Mouse (Mus musculus) hindbrain, embryonic 10.5 days (tissue): ENCODE results near the gene Tanc2. TPM values are rescaled to one million over a fixed set of nuclear protein-coding genes. Genes with fewer than 3 reads are reported as not detected.

ENCODE experiments used
- DNase-seq: peaks from one replicate; pipeline ENCODE4 v3.0.0-alpha.2; 2017; ENCODE audit warnings: low spot score
- H3K27ac ChIP-seq: fragments of 300-500 bp; sonication (generic); 2 replicates; pipeline ENCODE4 v1.5.1; 2016; ENCODE audit warnings: mild to moderate bottlenecking, moderate library complexity
- H3K27me3 ChIP-seq: fragments of 300-500 bp; sonication (generic); 2 replicates; pipeline ENCODE4 v1.6.1; 2016; ENCODE audit warnings: mild to moderate bottlenecking; ENCODE audit not compliant: poor library complexity, insufficient read depth, severe bottlenecking
- H3K36me3 ChIP-seq: fragments of 300-500 bp; sonication (generic); 2 replicates; pipeline ENCODE4 v1.6.1; 2016; ENCODE audit warnings: mild to moderate bottlenecking, moderate library complexity
- H3K4me1 ChIP-seq: fragments of 300-500 bp; sonication (generic); replicated peaks from 2 replicates; pipeline ENCODE4 v1.6.1; 2016; ENCODE audit warnings: mild to moderate bottlenecking
- H3K4me3 ChIP-seq: fragments of 300-500 bp; sonication (generic); 2 replicates; pipeline ENCODE4 v1.5.1; 2016; ENCODE audit warnings: mild to moderate bottlenecking, moderate library complexity
- H3K9me3 ChIP-seq: fragments of 300-500 bp; sonication (generic); 2 replicates; pipeline ENCODE4 v1.6.1; 2016; ENCODE audit warnings: mild to moderate bottlenecking, moderate library complexity
- WGBS: fragments of 180-500 bp; shearing (Covaris S2); methylation state at CpG from one replicate; pipeline ENCODE4 v1.1.7; 2016; 5-methylcytosine and 5-hydroxymethylcytosine counted together
- polyA plus RNA-seq: library from polyadenylated mRNA; unstranded; fragments of >200 nt; fragmentation: Nextera tagmentation; extraction: Ambion mirVana; gene quantifications from 2 replicates; pipeline ENCODE4 v1.2.1, GENCODE M21; 2016

Tanc2 gene
- polyA plus RNA-seq, 1 experiment from 2014 or later, result 13.9 TPM

DNA sequence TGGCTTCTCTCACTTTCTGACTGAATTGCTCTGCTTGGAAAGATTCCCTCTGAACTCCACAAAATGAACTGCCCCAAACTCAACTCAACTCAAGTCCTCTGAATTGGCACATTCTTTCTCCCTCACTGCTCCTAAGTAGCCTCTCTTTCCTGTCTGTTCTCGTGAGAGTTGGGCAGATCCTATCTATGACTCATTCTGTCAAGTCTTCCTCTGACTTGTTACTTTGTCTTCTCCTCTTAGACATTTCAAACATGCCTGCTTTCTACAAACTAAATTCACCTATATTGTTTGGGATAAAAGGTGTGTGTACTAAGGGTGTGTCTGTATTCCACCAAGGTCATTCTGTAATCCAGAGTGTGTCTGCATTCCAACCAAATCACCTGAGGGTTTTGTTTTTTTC lies 309.4 kb downstream of the Tanc2 start:
- no peak overlapping the region for H3K27ac ChIP-seq
- no peaks in the 10 kb centered on the region for H3K4me1 ChIP-seq
- H3K4me3 ChIP-seq, result no peak overlapping the region
- no peaks in the 10 kb centered on the region for H3K9me3 ChIP-seq
- WGBS, result 74% methylated on average over 1 of the region's 1 CpGs
- H3K36me3 ChIP-seq, result 0 out of 2 replicates have a peak, but pooled peaks cover 10% of the 10 kb centered on the region
- no peaks in the 10 kb centered on the region for H3K27me3 ChIP-seq
- DNase-seq, result no peak

DNA sequence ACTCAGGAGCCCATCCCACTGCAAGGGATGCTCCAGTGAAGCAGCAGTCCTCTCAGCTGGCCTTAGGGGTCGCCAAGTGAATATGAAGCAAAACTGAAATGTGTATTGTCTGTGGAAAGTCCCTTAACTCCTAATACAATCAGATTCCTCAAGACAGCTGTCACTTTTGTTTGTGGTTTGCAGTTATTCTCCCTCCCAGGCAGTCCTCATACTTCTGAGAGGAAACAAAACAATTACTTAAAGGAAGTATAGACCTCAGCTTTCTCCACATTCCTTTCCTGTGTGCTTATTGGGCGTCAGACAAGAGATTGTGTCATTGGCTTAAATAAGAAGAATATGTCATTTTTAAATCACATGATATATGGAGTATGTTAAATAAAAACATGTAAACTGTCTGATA lies 311.7 kb downstream of the Tanc2 start:
- 73% methylated on average over 2 of the region's 2 CpGs for WGBS
- no peaks in the 10 kb centered on the region for H3K9me3 ChIP-seq
- peaks cover 9% of the 10 kb centered on the region; the same call in 1 of the 2 replicates for H3K36me3 ChIP-seq
- H3K27me3 ChIP-seq, result no peaks in the 10 kb centered on the region
- DNase-seq, result no peak
- H3K4me3 ChIP-seq, result no peak overlapping the region
- H3K27ac ChIP-seq, result no peak overlapping the region
- no peaks in the 10 kb centered on the region for H3K4me1 ChIP-seq

DNA sequence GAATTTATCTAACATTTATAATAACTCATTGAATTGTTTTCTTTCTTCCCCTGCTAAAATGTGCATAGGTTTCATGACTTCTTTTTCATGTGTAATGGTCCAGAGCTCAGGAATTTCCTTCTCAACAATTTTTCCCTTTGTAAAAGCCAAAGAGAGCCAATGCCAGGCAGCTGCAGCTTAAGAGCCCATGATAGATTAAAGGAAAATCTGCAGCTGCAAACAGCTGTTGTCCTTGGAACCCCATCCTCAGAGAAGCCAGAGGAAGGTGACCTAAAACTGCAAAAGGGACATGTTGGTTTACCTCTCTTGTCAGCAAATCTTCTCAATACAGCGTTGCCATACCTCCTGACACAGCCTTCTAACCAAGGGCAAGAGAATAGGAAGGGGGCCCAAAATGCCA lies 313.2 kb downstream of the Tanc2 start:
- H3K9me3 ChIP-seq, result no peaks in the 10 kb centered on the region

GRCm38 (mm10) chr11:105905529-105906213 lies 315.9 kb downstream of the Tanc2 start:
- Histone ChIP-seq H3K36me3 (peaks cover 19% of the 10 kb centered on the region), H3K9me3 (no peaks in the 10 kb centered on the region), H3K4me1 (no peaks in the 10 kb centered on the region), H3K4me3 (no peak overlapping the region), H3K27ac (no peak overlapping the region), H3K27me3 (no peaks in the 10 kb centered on the region)
- no peak for DNase-seq
- 83% methylated on average over 4 of the region's 4 CpGs for WGBS

More for the DNA sequence above, 313.2 kb downstream of the Tanc2 start:
- Histone ChIP-seq H3K27me3 (no peaks in the 10 kb centered on the region), H3K4me1 (no peaks in the 10 kb centered on the region), H3K4me3 (no peak overlapping the region), H3K36me3 (peaks cover 9% of the 10 kb centered on the region; the same call in 1 of the 2 replicates), H3K27ac (no peak overlapping the region)
- no peak for DNase-seq
- 77% methylated on average over 1 of the region's 1 CpGs for WGBS

- no peaks in the 10 kb centered on the region for H3K4me1 ChIP-seq
- H3K4me3 ChIP-seq, result no peak overlapping the region
- WGBS, result 85% methylated on average over 1 of the region's 1 CpGs
- H3K36me3 ChIP-seq, result peaks cover 18% of the 10 kb centered on the region
- DNase-seq, result no peak
- no peaks in the 10 kb centered on the region for H3K9me3 ChIP-seq
- H3K27me3 ChIP-seq, result no peaks in the 10 kb centered on the region
- H3K27ac ChIP-seq, result no peak overlapping the region
Observed at GRCm38 (mm10) chr11:105907381-105907780, 317.6 kb downstream of the Tanc2 start.

- 83% methylated on average over 8 of the region's 8 CpGs for WGBS
- Histone ChIP-seq H3K9me3 (no peaks in the 10 kb centered on the region), H3K27me3 (no peaks in the 10 kb centered on the region), H3K4me3 (no peak overlapping the region), H3K4me1 (no peaks in the 10 kb centered on the region), H3K36me3 (peaks cover 24% of the 10 kb centered on the region), H3K27ac (no peak overlapping the region)
- DNase-seq, result no peak
Observed at GRCm38 (mm10) chr11:105908926-105909325, 319.1 kb downstream of the Tanc2 start.

- Histone ChIP-seq H3K27ac (no peak overlapping the region), H3K4me3 (no peak overlapping the region), H3K4me1 (no peaks in the 10 kb centered on the region), H3K27me3 (no peaks in the 10 kb centered on the region), H3K36me3 (peaks cover 23% of the 10 kb centered on the region), H3K9me3 (no peaks in the 10 kb centered on the region)
- no peak for DNase-seq
- 77% methylated on average over 2 of the region's 2 CpGs for WGBS
Observed at GRCm38 (mm10) chr11:105909617-105910016, 319.8 kb downstream of the Tanc2 start.

GRCm38 (mm10) chr11:105911149-105911548 lies 321.4 kb downstream of the Tanc2 start:
- Histone ChIP-seq H3K9me3 (no peaks in the 10 kb centered on the region), H3K4me1 (no peaks in the 10 kb centered on the region), H3K27ac (no peak overlapping the region)

GRCm38 (mm10) chr11:105911592-105912375 lies 322.0 kb downstream of the Tanc2 start:
- WGBS, result 38% methylated on average over 4 of the region's 4 CpGs
- H3K36me3 ChIP-seq, result peaks cover 33% of the 10 kb centered on the region
- no peaks in the 10 kb centered on the region for H3K27me3 ChIP-seq
- no peaks in the 10 kb centered on the region for H3K9me3 ChIP-seq
- peak; percentile 66 for DNase-seq
- no peak overlapping the region for H3K4me3 ChIP-seq
- no peaks in the 10 kb centered on the region for H3K4me1 ChIP-seq
- no peak overlapping the region for H3K27ac ChIP-seq

More at GRCm38 (mm10) chr11:105911149-105911548, 321.4 kb downstream of the Tanc2 start:
- Histone ChIP-seq H3K27me3 (no peaks in the 10 kb centered on the region), H3K36me3 (peaks cover 26% of the 10 kb centered on the region), H3K4me3 (no peak overlapping the region)
- DNase-seq, result no peak

DNA sequence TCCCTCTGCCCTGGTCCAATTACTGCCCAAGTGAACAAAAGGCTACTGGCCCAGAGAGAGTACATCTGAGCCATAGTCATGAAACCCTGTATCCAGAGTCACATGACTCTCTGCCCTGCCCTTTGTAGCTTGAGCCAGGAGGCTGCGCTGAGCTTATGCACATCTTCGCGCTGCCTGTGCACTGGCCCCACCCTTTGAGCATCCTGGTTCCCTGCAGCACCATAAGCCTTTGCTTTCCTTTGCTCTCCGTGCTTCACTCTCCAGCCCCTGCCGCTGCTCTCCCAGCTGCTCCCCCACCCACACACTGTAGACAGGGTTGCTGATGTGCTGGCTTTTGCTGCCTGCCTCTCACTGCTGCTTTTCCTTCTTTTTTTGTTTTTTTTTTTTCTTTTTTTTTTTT lies 323.8 kb downstream of the Tanc2 start:
- peaks cover 37% of the 10 kb centered on the region for H3K36me3 ChIP-seq
- no peaks in the 10 kb centered on the region for H3K27me3 ChIP-seq
- 49% methylated on average over 5 of the region's 5 CpGs for WGBS
- H3K27ac ChIP-seq, result no peak overlapping the region
- no peak for DNase-seq
- H3K9me3 ChIP-seq, result no peaks in the 10 kb centered on the region
- no peak overlapping the region for H3K4me3 ChIP-seq
- H3K4me1 ChIP-seq, result no peaks in the 10 kb centered on the region

- Histone ChIP-seq H3K9me3 (no peaks in the 10 kb centered on the region), H3K27ac (no peak overlapping the region), H3K27me3 (no peaks in the 10 kb centered on the region), H3K4me3 (no peak overlapping the region), H3K36me3 (peaks cover 61% of the 10 kb centered on the region), H3K4me1 (no peaks in the 10 kb centered on the region)
- DNase-seq, result no peak
- 77% methylated on average over 3 of the region's 3 CpGs for WGBS
Observed at GRCm38 (mm10) chr11:105920098-105920785, 330.5 kb downstream of the Tanc2 start.

DNA sequence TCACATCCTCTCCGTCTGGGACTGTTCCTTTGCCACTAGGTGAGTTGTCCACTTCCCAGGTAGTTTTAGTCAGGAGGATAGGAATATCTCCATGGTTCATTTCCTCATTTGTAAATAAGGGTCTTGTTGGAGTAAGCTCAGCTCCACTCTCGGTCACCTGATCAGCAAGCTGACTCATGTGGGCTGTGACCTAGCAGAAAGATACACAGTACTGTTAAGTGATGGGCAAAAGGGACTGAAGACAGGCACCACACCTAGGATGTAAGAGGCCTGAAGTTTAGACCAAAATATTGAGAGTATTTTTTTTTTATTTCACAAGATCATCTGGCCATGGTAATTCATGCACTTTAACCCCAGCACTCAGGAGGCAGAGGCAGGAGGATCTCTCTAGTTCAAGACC lies 331.1 kb downstream of the Tanc2 start:
- no peaks in the 10 kb centered on the region for H3K4me1 ChIP-seq
- no peak for DNase-seq
- WGBS, result 91% methylated on average over 2 of the region's 2 CpGs
- no peaks in the 10 kb centered on the region for H3K27me3 ChIP-seq
- peaks cover 61% of the 10 kb centered on the region for H3K36me3 ChIP-seq
- H3K9me3 ChIP-seq, result no peaks in the 10 kb centered on the region
- H3K27ac ChIP-seq, result no peak overlapping the region
- H3K4me3 ChIP-seq, result no peak overlapping the region

DNA sequence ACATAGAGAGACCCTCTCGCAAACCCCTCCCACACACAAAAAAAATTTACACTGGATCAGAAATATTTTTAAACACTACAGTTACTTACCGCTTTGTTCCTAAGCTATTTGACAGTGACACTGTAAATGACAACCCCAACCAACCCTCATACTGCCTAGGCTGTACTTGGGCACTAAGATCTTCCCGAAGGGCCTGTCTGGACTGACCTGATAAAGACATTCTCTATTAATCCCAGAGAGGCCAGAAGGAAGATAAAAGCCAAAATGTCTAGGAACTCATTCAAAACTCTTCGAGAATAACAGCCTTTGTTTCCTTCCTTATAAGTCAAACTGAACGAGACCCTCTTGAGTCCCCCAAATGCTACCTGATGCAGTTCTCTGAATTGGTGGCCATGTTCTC lies 331.5 kb downstream of the Tanc2 start:
- peaks cover 57% of the 10 kb centered on the region for H3K36me3 ChIP-seq
- WGBS, result 90% methylated on average over 5 of the region's 5 CpGs
- H3K27me3 ChIP-seq, result no peaks in the 10 kb centered on the region
- DNase-seq, result no peak
- no peaks in the 10 kb centered on the region for H3K9me3 ChIP-seq
- H3K27ac ChIP-seq, result no peak overlapping the region
- no peak overlapping the region for H3K4me3 ChIP-seq
- no peaks in the 10 kb centered on the region for H3K4me1 ChIP-seq
